Mouse (Mus musculus): ENCODE measurements at regions not wholly inside any gene's neighbourhood (a gene's known extent, or its start where the extent isn't known, plus 50 kb on each side); places are given as distances from the start of the nearest gene placed in this dataset.
A peak's percentile ranks its signal among the peaks of the same experiment; 100 is the strongest.

DNA sequence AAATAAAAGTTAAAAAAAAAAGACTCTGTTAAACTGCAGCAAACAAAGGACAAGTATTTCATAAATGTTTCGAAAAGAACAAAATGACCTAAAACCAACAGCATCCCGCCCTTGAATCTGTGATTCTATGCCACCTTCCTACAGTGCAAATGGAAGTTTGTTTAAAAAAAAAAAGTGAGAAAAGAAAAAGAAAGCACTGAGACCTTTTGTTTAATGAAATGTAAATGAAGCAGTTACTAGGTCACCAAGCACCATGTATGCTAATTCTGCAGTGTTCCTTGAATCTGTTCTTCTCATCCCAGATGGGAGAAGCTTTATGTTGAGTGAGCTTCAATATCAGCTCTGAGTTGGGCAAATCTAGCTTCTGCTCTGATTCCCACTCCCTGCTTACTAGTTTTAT, 64.8 kb downstream of the Dnajb9 start:
- no peak for DNase-seq (ENCODE audit: low spot score in 2 of 2)

DNA sequence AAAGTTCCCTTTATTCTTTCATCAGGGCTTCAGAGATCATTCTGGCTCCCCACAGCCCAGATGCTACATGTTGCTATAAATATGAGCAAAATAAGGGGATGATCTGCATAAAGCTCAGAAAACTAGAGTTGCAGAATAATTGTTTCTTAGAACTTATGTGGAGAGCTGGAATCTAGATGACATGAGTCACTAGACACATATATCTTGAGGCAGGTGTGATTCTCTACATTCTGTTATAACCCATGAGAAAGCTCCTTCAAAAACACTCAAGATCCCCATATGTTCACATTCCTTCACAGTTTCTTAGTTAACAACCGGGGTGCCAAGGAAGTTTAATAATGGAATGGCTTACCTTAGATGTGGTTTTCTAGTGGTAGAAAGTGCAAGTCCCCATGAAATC, 71.1 kb downstream of the Dnajb9 start:
- DNase-seq (ENCODE audit: low spot score in 2 of 2) = no peak

GRCm38 (mm10) chr12:44128874-44129273, 81.3 kb downstream of the Dnajb9 start:
- peak; percentile 7 to 16 for DNase-seq (ENCODE audit: low spot score in 2 of 2)

DNA sequence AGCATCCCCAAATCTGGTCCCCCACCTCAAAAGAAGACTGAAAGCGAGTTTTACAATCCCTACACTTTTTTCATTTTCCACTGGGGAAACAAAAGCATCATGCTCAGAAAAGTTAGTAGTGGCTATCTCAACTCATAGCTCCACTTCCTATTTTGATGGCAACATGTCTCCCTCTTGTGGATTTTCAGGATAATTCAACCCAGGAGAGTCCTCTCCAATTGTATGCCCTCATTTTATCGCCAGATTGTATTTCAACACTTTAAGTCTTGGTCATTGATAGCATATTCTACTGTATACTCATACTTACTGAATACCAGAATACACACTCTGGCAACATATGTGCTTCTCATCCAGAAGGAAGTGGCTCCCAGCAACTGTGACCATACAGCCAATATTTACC, 105.0 kb downstream of the Dnajb9 start:
- DNase-seq (ENCODE audit: low spot score in 2 of 2) = no peak

GRCm38 (mm10) chr12:44099188-44099587, 110.9 kb downstream of the Dnajb9 start:
- DNase-seq (ENCODE audit: low spot score in 2 of 2) = no peak

- DNase-seq (ENCODE audit: low spot score in 2 of 2) = no peak
Measured at GRCm38 (mm10) chr12:44071766-44072165, 138.4 kb downstream of the Dnajb9 start.

GRCm38 (mm10) chr12:44056493-44057163, 153.5 kb downstream of the Dnajb9 start:
- DNase-seq (ENCODE audit: low spot score in 2 of 2) = no peak

DNA sequence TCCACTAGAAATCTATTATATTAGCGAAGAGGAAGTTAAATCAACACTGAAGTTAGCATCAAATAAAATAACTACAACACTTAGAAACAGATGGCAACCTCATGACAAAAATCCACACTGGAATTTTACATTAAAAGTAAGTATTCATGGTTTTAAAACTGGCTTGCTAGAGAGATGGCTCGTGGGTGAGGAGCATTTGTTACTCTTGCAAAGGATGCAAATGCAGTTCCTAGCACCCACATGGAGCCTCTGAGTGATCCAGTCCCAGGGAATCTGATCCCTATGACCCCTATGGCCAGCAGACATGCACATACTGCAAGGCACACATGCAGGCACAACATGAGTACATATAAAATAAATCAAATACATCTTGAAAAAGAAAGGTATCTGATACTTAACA, 164.3 kb downstream of the Dnajb9 start:
- DNase-seq (ENCODE audit: low spot score in 2 of 2) = no peak

DNA sequence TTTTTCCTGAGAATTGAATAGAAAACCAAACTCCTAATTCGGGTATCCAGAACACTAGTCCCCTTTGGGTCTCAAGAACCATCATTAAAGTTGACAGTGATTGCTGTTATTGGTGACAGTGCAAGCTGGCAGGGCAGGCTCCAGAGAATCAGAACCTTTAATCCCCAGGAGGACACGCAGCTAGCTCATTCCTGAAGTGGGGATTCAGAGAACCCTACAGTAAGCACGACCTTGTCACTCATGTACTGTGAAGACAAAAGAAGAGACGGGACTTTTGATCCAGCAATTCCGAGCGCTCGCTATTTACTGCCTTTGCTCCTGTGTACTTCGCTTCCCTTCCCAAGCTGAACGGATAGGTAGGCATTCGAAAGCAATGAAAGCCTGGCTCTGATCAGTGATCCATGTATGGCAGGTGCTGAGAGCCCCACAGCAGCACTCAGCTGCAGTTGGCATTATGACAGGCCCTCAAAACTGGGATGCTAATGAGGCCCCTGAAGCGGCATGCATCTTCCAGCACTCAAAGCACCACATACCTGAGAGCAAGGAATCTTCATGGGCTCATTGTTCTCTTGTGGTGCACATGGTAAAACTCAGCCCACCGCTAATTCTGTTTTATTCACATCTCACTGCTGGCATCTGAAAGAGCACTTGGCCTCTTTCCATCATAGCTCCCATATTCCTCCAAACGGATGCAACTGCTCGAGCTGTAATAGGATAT, 165.6 kb downstream of the Dnajb9 start:
- no peak for DNase-seq (ENCODE audit: low spot score in 2 of 2)

- DNase-seq (ENCODE audit: low spot score in 2 of 2) = no peak
Measured at GRCm38 (mm10) chr12:44006795-44007194, 203.3 kb downstream of the Dnajb9 start.

DNA sequence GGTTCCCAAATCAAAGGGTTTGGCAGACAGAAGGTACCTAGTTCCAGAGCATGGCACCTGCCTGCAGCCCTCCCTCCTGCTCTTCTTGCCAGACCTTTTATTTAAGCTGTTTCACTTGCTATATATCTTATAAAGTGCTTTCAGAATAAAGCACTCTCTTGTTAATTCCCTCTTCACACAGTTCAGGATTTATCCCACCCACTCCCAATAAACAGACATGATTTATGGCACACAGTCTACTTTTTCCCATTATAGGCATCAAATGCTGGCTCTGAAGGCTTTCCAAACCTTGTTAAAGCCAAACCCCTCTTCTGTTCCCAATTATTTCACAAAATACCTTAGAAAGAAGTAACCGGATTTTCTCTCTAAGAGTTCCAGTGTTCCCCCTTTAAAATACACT, 226.6 kb downstream of the Dnajb9 start:
- no peak for DNase-seq (ENCODE audit: low spot score in 2 of 2)

DNA sequence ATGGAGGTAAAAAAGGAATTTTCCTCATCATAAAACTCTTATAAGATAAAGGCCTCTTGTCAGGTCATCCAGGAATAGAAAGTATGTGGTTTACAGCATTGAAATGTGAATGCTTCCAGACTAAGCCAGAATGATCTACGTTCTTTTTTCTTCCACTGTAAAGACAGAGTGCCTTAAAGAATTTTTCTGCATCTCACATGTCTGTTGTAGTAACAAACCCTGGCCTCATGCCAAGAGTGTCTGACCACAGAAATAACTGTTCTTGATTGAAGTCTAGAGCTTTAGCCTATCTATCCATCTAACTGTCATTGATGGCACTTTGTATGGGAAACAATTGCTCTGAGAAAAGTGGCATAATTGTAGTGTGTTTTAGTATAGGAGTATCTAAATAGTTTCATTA, 246.2 kb downstream of the Dnajb9 start:
- DNase-seq (ENCODE audit: low spot score in 2 of 2) = no peak

GRCm38 (mm10) chr12:43962551-43963120, 247.5 kb downstream of the Dnajb9 start:
- peak in 1 of 2 experiments; percentile 8 for DNase-seq (ENCODE audit: low spot score in 2 of 2)

GRCm38 (mm10) chr12:43924228-43924627, 285.9 kb downstream of the Dnajb9 start:
- no peak for DNase-seq (ENCODE audit: low spot score in 2 of 2)

DNA sequence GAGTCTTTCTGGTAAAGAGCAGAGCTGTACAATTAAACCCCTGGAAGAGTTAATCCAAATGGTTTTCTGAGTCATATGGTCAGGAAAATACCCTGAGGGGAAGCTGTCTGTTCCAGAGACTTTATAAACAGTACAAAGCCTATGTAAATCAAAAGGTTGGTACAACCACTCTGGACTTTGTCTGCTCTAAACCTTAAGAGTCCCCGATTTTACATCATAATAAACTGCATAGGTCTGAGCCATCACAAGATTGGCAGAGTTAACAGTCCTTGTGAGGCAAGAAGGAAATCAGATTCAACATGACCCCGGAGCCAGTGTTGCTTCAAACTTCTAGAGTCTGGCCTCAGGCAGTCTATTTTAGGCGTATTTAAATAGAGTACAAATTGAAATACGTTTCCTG, 289.7 kb downstream of the Dnajb9 start:
- no peak for DNase-seq (ENCODE audit: low spot score in 2 of 2)

- no peak for DNase-seq (ENCODE audit: low spot score in 2 of 2)
Measured at GRCm38 (mm10) chr12:43919114-43919513, 291.0 kb downstream of the Dnajb9 start.

DNA sequence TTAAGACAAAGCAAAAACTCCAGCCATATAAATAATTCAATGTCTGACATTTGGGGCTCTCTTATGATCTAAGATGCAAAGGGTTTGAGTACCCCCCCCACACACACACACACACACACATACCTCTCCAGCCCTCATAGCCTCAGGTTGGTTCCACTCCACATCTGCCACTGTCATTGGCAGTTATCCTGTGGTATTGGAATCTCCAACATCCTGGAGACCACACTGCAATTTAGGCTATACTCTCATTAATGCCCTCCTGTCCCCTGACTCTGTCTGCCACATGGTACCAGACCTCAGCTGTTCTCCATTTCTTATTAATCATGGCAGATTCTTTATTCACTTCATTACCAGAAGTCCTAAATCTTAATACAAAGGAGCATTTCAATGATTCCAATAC, 293.3 kb downstream of the Dnajb9 start:
- no peak for DNase-seq (ENCODE audit: low spot score in 2 of 2)

DNA sequence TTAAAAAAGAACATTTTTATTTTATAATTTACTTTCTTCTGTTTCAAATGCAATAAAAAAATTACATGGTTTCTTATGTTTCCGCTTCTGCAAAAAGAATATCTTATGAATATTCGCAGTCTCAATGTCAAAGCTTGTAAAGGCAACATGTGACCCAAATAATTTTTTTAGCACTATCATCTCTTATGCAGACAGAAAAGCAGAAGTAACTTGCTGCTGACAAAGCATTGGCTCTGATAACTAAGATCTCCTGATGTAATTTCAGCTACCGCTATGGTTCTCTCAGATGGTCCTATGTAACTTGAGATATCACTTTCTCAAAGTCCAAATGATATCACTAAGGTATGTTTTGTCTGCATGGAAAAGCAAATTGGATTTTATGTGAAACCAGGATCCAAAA, 310.9 kb downstream of the Dnajb9 start:
- DNase-seq (ENCODE audit: low spot score in 2 of 2) = no peak

GRCm38 (mm10) chr12:43885596-43885995, 324.5 kb downstream of the Dnajb9 start:
- DNase-seq (ENCODE audit: low spot score in 2 of 2) = no peak

GRCm38 (mm10) chr12:43860479-43860878, 349.6 kb downstream of the Dnajb9 start:
- peak in 1 of 2 experiments; percentile 3 for DNase-seq (ENCODE audit: low spot score in 2 of 2)

DNA sequence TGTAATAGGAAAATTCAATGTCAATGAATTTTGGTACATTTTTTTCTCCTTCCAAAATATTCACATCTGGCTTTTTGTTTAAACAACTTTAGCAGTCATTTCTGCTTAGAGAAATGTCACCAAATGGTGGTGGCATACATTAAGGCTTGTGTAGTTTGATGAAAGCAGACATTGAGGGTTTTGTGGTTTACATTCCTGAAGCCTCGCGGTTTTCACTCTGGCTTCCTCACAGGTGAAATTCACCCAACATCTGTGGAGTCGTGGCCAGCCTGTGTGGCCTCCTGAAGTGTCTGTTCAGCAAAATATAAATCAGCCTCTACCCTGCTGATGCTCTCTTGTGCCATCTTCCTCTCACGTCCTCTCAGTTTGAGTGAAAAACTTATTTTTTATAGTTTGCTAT, 353.8 kb downstream of the Dnajb9 start:
- DNase-seq (ENCODE audit: low spot score in 2 of 2) = no peak

- DNase-seq (ENCODE audit: low spot score in 2 of 2) = no peak
Measured at GRCm38 (mm10) chr12:43852246-43852645, 357.9 kb downstream of the Dnajb9 start.
